Mouse (Mus musculus) macrophage (primary cell): ENCODE measurements at regions not wholly inside any gene's neighbourhood (a gene's known extent, or its start where the extent isn't known, plus 50 kb on each side); places are given as distances from the start of the nearest gene placed in this dataset.

ENCODE experiments used
- H3K27ac ChIP-seq: fragments of 350-480 bp; formaldehyde crosslinking; 2 replicates; pipeline ENCODE4 v1.9.0; 2021
- H3K36me3 ChIP-seq: fragments of 350-480 bp; formaldehyde crosslinking; 2 replicates; pipeline ENCODE4 v1.9.0; 2021; ENCODE audit errors: inconsistent target
- H3K4me3 ChIP-seq: fragments of 350-480 bp; formaldehyde crosslinking; 2 replicates; pipeline ENCODE4 v1.9.0; 2021; ENCODE audit errors: inconsistent target
- H3K79me2 ChIP-seq: fragments of 350-480 bp; formaldehyde crosslinking; 2 replicates; pipeline ENCODE4 v1.9.0; 2021; ENCODE audit errors: inconsistent target
- WGBS: methylation state at CpG from one replicate; pipeline ENCODE4 v1.1.7; 2026; ENCODE audit warnings: inconsistent platforms; ENCODE audit not compliant: missing documents; 5-methylcytosine and 5-hydroxymethylcytosine counted together

- H3K27ac ChIP-seq, result no peak overlapping the region
- H3K36me3 ChIP-seq, result no peaks in the 10 kb centered on the region
- 3% methylated on average over 2 of the region's 2 CpGs for WGBS
- no peaks in the 10 kb centered on the region for H3K79me2 ChIP-seq
- no peak overlapping the region for H3K4me3 ChIP-seq
These were observed 100.4 kb upstream of the Klf7 start for GRCm38 (mm10) chr1:64222475-64222874.

DNA sequence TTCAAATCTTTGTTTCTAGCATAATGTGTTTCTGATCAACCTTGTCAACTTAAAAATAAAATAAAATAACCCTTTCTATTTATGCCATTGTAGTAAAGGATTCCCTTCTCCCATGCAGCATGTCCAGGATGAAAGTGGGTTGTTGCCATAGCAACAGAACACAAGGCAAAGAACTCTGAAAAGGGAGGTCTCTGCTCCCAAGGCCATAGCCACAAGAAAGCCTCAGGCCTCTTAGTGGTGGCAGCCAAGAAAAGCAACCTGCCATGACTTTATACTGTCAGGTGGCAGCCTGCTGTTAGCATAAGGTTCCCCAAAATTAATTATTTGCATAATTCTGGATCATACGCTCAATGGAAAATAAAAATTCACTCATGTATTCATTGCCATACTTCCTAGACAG lies 98.4 kb upstream of the Klf7 start:
- H3K27ac ChIP-seq, result no peak overlapping the region
- H3K79me2 ChIP-seq, result no peaks in the 10 kb centered on the region
- 86% methylated on average over 1 of the region's 1 CpGs for WGBS
- H3K4me3 ChIP-seq, result no peak overlapping the region
- no peaks in the 10 kb centered on the region for H3K36me3 ChIP-seq

DNA sequence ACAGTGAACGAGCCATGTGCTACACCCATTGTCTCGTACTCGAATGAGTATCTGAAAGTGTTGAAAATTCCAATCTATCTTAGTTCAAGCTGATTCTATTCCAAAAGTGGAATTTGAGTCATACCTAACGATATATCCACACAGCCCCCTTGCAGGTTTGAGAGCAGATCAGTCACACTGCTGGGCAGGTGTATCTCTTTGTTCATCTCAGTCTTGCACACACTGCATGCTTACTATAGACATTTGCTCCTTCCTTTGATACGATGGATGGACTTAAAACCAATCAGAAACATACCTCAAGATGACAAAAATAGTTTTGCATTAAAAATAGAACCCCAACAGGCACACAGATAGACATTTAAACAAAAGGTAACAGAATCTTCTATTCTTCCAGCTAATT lies 98.0 kb upstream of the Klf7 start:
- H3K27ac ChIP-seq, result no peak overlapping the region
- 98% methylated on average over 5 of the region's 5 CpGs for WGBS
- H3K4me3 ChIP-seq, result no peak overlapping the region
- no peaks in the 10 kb centered on the region for H3K79me2 ChIP-seq
- H3K36me3 ChIP-seq, result no peaks in the 10 kb centered on the region

GRCm38 (mm10) chr1:64215646-64216045 lies 93.6 kb upstream of the Klf7 start:
- Histone ChIP-seq H3K36me3 (no peaks in the 10 kb centered on the region), H3K27ac (no peak overlapping the region), H3K4me3 (no peak overlapping the region), H3K79me2 (no peaks in the 10 kb centered on the region)
- 91% methylated on average over 4 of the region's 4 CpGs for WGBS

DNA sequence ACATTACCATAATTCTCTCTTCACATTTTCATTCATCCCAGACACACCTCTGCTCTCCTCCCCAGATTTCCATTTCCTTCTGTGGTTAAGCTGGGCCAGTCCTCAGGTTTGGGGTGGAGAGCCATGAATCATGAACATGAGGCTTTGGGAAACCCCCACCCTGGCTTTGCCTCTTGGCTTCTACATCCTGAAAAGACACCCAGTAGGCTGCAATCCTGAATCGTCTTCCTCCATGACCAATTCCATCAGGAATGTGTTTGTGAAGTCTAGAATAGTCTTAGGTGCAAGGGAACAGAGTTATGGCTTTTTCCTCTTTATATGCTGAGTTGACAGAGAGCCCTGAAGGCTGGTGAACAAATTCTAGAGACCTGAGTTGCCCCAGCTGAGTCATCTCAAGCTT lies 87.0 kb upstream of the Klf7 start:
- 64% methylated on average over 1 of the region's 1 CpGs for WGBS

GRCm38 (mm10) chr1:64200387-64201023 lies 78.4 kb upstream of the Klf7 start:
- Histone ChIP-seq H3K36me3 (no peaks in the 10 kb centered on the region), H3K27ac (no peak overlapping the region), H3K79me2 (no peaks in the 10 kb centered on the region), H3K4me3 (no peak overlapping the region)
- 50% methylated on average over 5 of the region's 5 CpGs for WGBS

More for the DNA sequence above, 87.0 kb upstream of the Klf7 start:
- Histone ChIP-seq H3K36me3 (no peaks in the 10 kb centered on the region), H3K27ac (no peak overlapping the region), H3K79me2 (no peaks in the 10 kb centered on the region), H3K4me3 (no peak overlapping the region)

- 11% methylated on average over 5 of the region's 5 CpGs for WGBS
- peak overlapping the region; percentile 46 for H3K27ac ChIP-seq
- no peaks in the 10 kb centered on the region for H3K79me2 ChIP-seq
- peak overlapping the region; percentile 20 for H3K4me3 ChIP-seq
- H3K36me3 ChIP-seq, result no peaks in the 10 kb centered on the region
These were observed 76.7 kb upstream of the Klf7 start for GRCm38 (mm10) chr1:64198781-64199180.

DNA sequence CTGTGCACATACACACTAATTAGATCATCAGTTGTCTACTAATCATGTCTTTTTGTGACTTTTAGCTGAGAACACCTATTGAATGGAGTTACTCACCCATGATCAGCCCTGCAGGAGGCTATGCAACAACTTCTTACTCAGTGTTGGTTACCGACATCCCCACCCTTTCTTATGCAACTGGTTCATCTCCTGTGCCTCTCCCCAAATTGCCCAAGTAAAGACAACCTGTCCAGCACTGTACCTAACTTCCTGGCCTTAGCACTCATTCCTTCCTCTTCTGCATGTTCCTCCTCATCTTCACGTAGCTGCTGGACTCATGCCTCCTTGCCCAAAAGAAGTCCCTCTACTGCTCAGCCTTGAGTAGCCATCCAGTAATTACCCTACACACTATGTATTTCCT lies 76.2 kb upstream of the Klf7 start:
- Histone ChIP-seq H3K36me3 (no peaks in the 10 kb centered on the region), H3K79me2 (no peaks in the 10 kb centered on the region), H3K27ac (peak overlapping the region; percentile 46), H3K4me3 (peak overlapping the region; percentile 20)
- 12% methylated on average over 2 of the region's 2 CpGs for WGBS

GRCm38 (mm10) chr1:64195970-64196491 lies 73.9 kb upstream of the Klf7 start:
- no peak overlapping the region for H3K27ac ChIP-seq
- H3K4me3 ChIP-seq, result no peak overlapping the region
- H3K79me2 ChIP-seq, result no peaks in the 10 kb centered on the region
- no peaks in the 10 kb centered on the region for H3K36me3 ChIP-seq
- WGBS, result 92% methylated on average over 4 of the region's 4 CpGs

GRCm38 (mm10) chr1:64195294-64195693 lies 73.2 kb upstream of the Klf7 start:
- Histone ChIP-seq H3K36me3 (no peaks in the 10 kb centered on the region), H3K79me2 (no peaks in the 10 kb centered on the region), H3K27ac (no peak overlapping the region), H3K4me3 (no peak overlapping the region)
- 17% methylated on average over 4 of the region's 4 CpGs for WGBS

GRCm38 (mm10) chr1:64193150-64193838 lies 71.2 kb upstream of the Klf7 start:
- WGBS, result 45% methylated on average over 10 of the region's 13 CpGs
- no peaks in the 10 kb centered on the region for H3K36me3 ChIP-seq
- H3K79me2 ChIP-seq, result no peaks in the 10 kb centered on the region
- peak overlapping the region; percentile 93 for H3K27ac ChIP-seq
- no peak overlapping the region for H3K4me3 ChIP-seq

DNA sequence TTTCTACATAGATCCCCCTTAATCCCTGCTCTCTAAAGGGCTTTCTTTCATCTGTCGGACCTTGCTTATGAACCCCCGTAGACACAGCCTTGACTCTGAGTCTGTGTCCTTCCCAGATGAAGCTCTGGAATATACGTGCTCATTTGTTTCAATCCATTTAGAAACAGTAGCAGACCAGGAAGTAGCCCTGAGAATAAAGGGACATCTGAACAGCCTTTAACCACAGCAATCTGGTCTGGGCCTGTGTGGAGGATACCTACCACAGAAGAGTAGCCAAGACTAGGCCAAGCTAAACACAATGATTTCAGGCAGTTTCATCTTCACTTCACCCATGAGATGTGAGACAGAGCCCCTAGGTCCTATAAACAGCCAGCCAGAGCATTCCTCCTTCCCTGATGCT lies 70.7 kb upstream of the Klf7 start:
- WGBS, result 71% methylated on average over 3 of the region's 3 CpGs
- Histone ChIP-seq H3K79me2 (no peaks in the 10 kb centered on the region), H3K27ac (peak overlapping the region; percentile 93), H3K4me3 (no peak overlapping the region), H3K36me3 (no peaks in the 10 kb centered on the region)

DNA sequence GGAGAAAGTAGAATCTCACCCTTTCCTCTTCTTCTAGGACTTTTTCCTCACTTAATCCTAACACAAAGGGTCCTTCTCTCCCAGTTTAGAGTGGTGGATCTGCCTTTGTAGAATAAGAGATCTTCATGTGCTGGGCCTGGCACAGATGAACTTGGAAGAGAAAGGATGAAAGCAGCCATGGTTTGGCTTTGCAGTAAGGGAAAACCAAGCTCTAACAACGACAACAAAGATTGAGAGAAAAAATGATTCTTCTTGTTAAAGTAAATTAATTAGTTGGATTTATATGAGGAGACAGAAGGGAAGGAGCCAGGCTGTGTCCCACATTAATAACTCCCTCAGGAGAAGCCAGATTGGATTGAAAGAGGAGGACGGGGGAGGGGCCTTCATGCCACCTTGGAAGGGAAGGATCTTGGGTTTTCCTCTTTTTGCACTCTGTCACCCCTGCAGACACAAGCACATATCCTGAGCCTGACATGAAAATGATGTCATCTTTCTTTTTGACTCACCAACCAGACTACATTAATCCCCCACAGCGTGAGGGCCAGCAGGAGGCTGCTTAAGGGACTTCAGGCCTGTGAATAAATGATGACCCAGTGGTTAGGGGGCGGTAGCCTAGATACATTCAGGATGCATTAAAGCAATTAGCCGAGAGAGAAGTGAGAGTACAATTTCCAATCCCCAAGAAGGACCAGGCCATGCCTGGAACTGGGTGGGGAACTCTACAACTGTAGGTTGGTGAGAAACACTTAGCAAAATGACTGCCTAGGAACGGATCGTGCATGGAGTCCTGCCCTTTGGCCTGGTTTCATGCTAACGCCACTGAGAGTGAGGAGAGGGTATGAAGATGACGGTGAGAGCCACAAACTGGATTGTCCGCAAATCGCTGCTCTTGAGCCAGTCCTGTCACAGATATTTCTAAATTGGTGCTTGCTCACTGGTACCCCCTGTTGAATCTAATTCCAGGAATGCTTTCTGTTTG lies 69.4 kb upstream of the Klf7 start:
- 75% methylated on average over 10 of the region's 11 CpGs for WGBS
- H3K27ac ChIP-seq, result peak overlapping the region; percentile 93
- H3K4me3 ChIP-seq, result no peak overlapping the region
- H3K79me2 ChIP-seq, result no peaks in the 10 kb centered on the region
- H3K36me3 ChIP-seq, result no peaks in the 10 kb centered on the region

DNA sequence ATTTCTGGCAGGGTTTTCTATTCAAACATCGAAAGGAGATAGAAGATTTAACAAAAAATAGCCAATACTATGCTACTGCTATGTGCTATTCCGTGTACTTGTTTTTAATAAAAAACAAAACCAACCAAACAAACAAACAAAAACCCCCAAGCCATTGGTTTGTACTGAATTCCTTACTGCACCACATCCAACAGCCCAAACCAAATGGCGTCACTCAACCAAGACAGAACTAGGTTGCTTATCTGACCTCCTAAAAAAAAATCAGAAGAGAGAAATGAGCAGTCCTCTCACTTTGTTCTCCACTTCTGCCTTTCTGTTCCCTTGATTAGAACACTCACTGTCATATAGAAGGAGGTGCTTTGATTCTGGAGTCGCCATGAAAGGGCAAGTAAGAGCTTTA lies 68.6 kb upstream of the Klf7 start:
- H3K4me3 ChIP-seq, result no peak overlapping the region
- H3K79me2 ChIP-seq, result no peaks in the 10 kb centered on the region
- 91% methylated on average over 4 of the region's 4 CpGs for WGBS
- no peaks in the 10 kb centered on the region for H3K36me3 ChIP-seq
- H3K27ac ChIP-seq, result peak overlapping the region; percentile 93
